Mouse (Mus musculus) gastrocnemius, postnatal 4 days (tissue): ENCODE results near the gene Birc2. TPM values are rescaled to one million over a fixed set of nuclear protein-coding genes. Genes with fewer than 3 reads are reported as not detected.
A peak's percentile ranks its signal among the peaks of the same experiment; 100 is the strongest.
"Not testable (repeated sequence)": the region's sequence is repeated elsewhere in the genome, so short reads cannot be mapped to it uniquely, and the experiment has no call there.

ENCODE experiments used
- DNase-seq, 2 experiments: peaks; one replicate each; pipeline ENCODE4 v3.0.0; 2021 to 2022; ENCODE audit warnings: low spot score in 2 of 2, mixed read lengths in 2 of 2
- long read RNA-seq, 2 experiments: library from polyadenylated mRNA; stranded (forward); transcript quantifications; one replicate each; pipeline ENCODE4 v2.0.0; 2021
- total RNA-seq, 2 experiments: library from RNA; stranded (reverse); gene quantifications; 2 replicates each; pipeline ENCODE4 v1.2.3; 2021

The Birc2 gene
- total RNA-seq: 10 to 100 TPM; 22.0 to 28.1 TPM
- long read RNA-seq, experiment 1, transcript Birc2-204 (8 exons, 3,331 nt): major isoform, 20 of 30 reads
- long read RNA-seq, experiment 1, partial matches to known transcripts: 0 of 30 reads
- long read RNA-seq, experiment 1, other reads (novel, unspliced or antisense): 7 of 30 reads
- long read RNA-seq, experiment 2, transcript Birc2-204 (8 exons, 3,331 nt): major isoform, 27 of 38 reads
- long read RNA-seq, experiment 2, partial matches to known transcripts: 3 of 38 reads
- long read RNA-seq, experiment 2, other reads (novel, unspliced or antisense): 7 of 38 reads

GRCm38 (mm10) chr9:7836905-7837805 lies at the start of gene Birc2:
Gene Birc2, minus strand, starts transcription at chr9:7837064.
- DNase-seq: peak; percentile 95

- no peak for DNase-seq
Measured at GRCm38 (mm10) chr9:7884346-7884745, 47.5 kb upstream of the Birc2 start.

GRCm38 (mm10) chr9:7882304-7882865 lies 45.5 kb upstream of the Birc2 start:
- DNase-seq: no peak

GRCm38 (mm10) chr9:7873511-7874211 lies 36.8 kb upstream of the Birc2 start:
- DNase-seq: no peak

GRCm38 (mm10) chr9:7872775-7873439 lies 36.0 kb upstream of the Birc2 start, which contains the start of gene Birc3:
Gene Birc3, minus strand, starts transcription at chr9:7873186.
- peak; percentile 20 to 65 for DNase-seq

GRCm38 (mm10) chr9:7872044-7872774 lies 35.3 kb upstream of the Birc2 start:
- DNase-seq: peak in 1 of 2 experiments; percentile 18

GRCm38 (mm10) chr9:7871316-7872043 lies 34.6 kb upstream of the Birc2 start:
- DNase-seq: no peak

- DNase-seq: no peak
Measured at GRCm38 (mm10) chr9:7870556-7871315, 33.9 kb upstream of the Birc2 start.

GRCm38 (mm10) chr9:7868838-7869491 lies 32.1 kb upstream of the Birc2 start:
- no peak for DNase-seq

GRCm38 (mm10) chr9:7867981-7868380 lies 31.1 kb upstream of the Birc2 start:
- no peak for DNase-seq

- not testable (repeated sequence) for DNase-seq
Measured at GRCm38 (mm10) chr9:7866981-7867380, 30.1 kb upstream of the Birc2 start.

- DNase-seq: no peak
Measured at GRCm38 (mm10) chr9:7860976-7861375, 24.1 kb upstream of the Birc2 start.

- no peak for DNase-seq
Measured at GRCm38 (mm10) chr9:7855912-7856311, 19.0 kb upstream of the Birc2 start.

GRCm38 (mm10) chr9:7855374-7855773 lies 18.5 kb upstream of the Birc2 start:
- DNase-seq: no peak

- DNase-seq: not testable (repeated sequence)
Measured at GRCm38 (mm10) chr9:7854196-7854595, 17.3 kb upstream of the Birc2 start.

GRCm38 (mm10) chr9:7852346-7853230 lies 15.7 kb upstream of the Birc2 start:
- no peak for DNase-seq

GRCm38 (mm10) chr9:7851841-7852240 lies 15.0 kb upstream of the Birc2 start:
- DNase-seq: no peak
